Mouse (Mus musculus) heart, postnatal 36 days (tissue): Measurements from ENCODE around the gene Slc5a9. TPM values are rescaled to one million over a fixed set of nuclear protein-coding genes. Genes with fewer than 3 reads are reported as not detected.
A peak's percentile ranks its signal among the peaks of the same experiment; 100 is the strongest.
"Not testable (repeated sequence)": the region's sequence is repeated elsewhere in the genome, so short reads cannot be mapped to it uniquely, and the experiment has no call there.

Experiments used
- DNase-seq, 2 experiments: peaks; one replicate each; pipeline ENCODE4 v3.0.0; 2021 to 2022
- intact Hi-C: fragments of 180-260 bp; cut with DNase I; formaldehyde crosslinking; loops from one replicate; pipeline ENCODE4 v1.15.1; 2025
- total RNA-seq, 2 experiments: library from RNA; stranded (reverse); gene quantifications; 2 replicates each; pipeline ENCODE4 v1.2.3; 2021

Slc5a9 gene
- total RNA-seq: not detected

DNA sequence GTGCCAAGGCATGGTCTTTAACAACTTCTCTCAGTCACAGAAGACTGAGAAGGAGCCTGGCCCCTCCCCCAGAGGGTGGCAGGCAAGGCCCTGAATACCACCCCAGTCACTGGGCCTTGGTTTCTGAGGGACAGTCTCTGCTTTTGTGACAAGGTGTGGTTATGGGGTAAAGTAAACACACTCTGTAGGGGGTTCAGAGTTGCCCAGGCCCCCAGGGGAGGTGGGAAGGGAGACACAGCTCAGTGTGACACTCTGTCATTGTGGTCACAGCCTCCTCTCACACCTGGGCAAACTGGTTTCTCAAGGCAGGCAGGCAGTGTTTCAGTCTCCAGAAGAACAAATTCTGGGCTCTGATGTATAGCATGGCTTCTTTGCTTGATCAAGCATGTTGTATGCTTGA, at the start of gene Slc5a9:
Gene Slc5a9 (minus strand): TSS at position 144 of the 400 bp plus-strand sequence.
- no peak for DNase-seq
- intact Hi-C loops: no loop called here

DNA sequence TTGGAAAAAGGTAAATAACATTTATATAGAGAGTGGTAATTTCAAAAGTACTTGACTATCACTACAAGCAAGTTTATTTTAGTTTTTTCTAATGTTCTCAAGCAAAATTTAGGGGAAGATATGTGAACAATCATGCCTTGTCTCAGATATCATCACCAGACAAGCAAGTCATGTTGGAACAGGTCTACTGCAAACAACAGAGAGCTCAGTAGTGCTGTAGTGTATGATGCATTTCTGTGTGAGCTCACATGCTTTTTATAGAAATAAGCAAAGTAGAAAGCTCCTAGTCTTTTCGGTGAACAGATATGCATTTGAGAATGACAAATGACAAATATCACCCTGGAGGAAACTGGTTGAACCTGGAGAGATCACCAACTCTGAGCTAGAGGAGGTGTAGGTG, 16.4 kb upstream of the Slc5a9 start, which contains the start of gene Skint8:
Gene Skint8 (plus strand): TSS at position 301 of the 400 bp plus-strand sequence.
- intact Hi-C loops: no loop called here

DNA sequence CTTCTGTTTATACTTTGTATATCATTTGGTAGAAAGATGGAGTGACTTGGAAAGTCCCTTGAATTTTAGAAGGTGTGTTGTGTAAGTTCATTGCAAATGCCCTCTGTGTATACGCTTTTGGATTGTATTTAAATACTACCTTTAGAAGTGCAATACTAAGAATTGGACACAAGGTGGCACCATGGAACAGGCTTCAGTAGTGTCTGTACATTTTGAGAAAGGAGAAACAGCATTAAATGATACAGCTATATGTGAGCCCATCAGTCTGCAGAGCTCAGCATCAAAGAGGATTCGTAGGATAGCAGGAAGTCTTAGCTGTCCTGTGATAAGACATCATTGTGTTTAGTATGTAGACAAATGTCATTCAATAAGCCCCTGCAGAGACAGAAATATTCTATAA, 5.2 kb upstream of the Slc5a9 start:
- no peak for DNase-seq
- intact Hi-C loops: no loop called here

More for the DNA sequence above, 16.4 kb upstream of the Slc5a9 start, which contains the start of gene Skint8:
- DNase-seq: no peak

DNA sequence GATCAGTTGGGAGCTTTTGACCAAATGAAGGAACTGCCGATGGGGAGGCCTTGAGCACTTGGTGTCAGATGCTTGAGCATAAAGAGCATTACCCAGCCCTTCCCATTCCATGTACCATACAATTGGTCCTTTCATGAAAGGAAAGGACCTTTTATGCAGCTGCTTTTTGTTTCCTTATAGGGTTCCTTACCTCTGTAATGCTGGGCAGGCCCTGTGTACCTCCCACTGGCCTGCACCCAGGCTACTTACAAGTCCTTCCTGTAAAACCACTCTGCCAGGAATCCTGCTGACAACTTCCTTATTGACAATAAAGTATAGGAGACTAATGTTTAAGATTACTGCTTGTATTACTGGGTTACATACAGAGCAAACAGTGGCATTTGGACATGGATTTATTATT, 1.2 kb downstream of the Slc5a9 start:
- intact Hi-C loops: no loop called here
- no peak for DNase-seq

DNA sequence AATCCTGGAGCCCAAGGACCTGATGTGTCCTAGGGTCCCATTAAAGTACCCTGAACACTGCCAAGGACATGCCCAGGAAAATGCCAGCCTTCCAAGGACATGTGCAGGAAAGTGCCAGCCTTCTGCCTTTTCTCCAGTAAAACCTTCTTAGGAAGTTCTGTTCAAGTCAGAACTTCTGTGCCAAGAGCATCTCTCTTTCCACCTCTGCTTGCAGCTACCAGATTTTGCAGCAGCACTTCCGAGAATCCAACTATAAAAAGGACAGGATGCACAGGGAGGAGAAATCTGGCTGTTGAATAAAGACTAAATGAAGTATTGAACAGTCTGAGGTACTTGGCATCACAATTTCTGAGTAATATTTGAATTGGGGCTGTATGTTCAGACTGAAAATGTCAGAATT, 2.2 kb downstream of the Slc5a9 start:
- DNase-seq, intact Hi-C loops: not testable (repeated sequence)

DNA sequence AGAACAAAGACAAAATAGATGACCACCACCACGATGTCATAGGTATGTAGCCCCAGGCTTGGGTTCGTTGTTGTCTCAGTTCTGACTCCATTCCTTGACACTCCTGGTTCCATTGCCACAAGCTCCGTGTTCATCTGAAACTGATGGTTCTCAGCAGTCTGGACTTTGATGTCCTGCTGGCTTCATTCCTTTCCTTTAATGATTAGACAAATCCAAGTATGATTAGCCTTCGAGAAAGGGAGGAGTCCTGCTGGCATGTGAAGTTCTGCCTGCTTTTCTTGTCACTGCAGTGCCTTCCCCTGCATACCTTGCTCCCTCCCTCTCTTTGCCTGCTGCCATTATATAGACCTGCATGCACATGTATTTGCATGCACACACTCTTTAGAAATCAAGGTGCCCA, 4.2 kb downstream of the Slc5a9 start:
- intact Hi-C loops: no loop called here
- DNase-seq: no peak

DNA sequence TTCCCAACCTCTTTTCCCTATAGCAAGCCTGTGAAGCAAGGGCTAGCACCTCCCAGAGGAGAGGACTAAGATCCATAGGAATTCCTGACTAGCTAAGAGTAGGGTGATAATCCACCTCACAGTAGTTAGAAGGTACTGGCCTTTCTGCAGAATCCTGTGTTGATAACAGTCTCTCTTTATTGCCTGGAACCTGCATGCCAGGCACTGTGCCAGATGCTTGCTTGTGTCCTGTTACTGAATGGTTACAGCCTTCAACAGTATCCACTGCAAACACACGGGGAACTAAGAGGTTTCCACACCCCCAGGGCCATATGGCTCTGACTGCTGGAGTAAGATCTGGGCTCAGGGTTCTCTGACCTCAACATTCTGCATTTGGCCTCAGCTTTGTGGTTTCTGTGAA, 5.0 kb downstream of the Slc5a9 start:
- intact Hi-C loops: no loop called here
- DNase-seq: no peak

DNA sequence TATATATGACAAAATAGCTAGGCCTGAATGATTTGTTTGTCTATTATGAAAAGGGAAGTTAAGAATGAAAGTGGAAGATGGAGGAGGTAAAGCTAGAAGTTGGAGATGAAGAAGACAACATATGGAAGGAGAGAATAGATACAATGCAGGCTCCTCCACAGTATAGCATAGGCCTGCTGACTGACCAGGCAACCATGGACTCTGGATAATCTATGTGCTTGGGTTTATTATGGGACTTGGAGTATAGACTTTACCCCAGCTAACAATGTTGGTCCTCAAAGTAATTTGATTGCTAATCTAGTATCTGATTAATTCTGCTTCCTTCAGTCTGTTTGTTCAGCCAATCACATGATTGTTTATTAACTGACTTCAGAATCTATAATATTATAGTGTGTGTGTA, 10.6 kb downstream of the Slc5a9 start:
- DNase-seq: no peak
- intact Hi-C loops: no loop called here

DNA sequence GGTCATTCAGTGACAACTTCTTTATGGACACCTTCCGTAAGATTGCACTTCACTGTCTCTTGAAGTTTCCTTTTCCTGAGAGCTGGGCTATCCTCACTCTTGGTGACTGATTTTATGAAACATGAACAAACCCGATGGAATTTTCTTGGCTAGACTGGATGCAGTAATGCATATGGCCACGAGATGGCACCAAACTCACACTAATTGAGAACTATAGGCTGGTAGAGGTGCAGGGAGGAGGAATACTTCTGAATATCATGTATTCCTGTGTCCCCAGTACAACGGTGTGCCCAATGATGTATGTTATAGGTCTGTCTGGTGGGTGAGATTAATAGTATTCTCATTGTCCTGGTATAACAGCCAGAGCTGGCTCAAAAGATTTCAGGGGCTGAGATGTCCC, 16.1 kb downstream of the Slc5a9 start:
- intact Hi-C loops: loop anchor here (10.0 kb wide), 1 partner anchor 202 kb away; no protein-coding TSS in a partner anchor
- DNase-seq: peak; percentile 73 to 81

DNA sequence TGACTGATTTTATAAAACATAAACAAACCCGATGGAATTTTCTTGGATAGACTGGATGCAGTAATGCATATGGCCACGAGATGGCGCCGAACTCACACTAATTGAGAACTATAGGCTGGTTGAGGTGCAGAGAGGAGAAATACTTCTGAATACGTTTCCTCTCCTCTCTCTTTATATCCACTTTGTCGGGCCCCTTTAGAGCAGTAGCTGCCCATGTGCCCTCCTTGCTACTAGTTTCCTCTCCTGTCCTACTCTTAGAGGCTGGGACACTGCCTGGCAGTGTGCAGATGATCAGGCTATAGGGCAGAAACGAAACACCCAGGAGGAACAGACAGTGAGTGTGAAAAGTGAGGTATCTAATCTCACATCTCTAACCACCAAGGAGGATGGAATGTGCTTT, 16.7 kb downstream of the Slc5a9 start:
- intact Hi-C loops: loop anchor here (10.0 kb wide), 1 partner anchor 201 kb away; no protein-coding TSS in a partner anchor
- DNase-seq: peak; percentile 56 to 71

DNA sequence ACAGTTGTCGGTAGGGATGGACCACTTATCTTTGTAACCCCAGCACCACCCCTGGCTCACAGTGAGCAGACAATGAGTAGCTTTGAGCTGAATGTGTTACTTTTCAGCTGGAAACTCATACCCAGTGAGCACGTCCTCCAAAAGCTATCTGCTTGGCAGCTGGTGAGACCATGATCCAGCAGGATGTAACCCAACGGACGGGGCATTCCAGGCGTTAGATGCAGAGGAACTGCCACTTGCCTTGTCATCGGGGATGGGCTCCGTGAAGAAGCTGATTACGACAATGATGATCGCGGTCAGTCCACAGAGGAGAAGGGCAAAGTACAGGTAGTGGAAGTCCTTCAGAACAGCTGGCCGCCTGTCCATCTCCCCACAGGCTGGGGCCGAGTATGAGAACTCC, 19.2 kb downstream of the Slc5a9 start:
- intact Hi-C loops: loop anchor here (10.0 kb wide), 1 partner anchor 199 kb away; no protein-coding TSS in a partner anchor
- DNase-seq: no peak

DNA sequence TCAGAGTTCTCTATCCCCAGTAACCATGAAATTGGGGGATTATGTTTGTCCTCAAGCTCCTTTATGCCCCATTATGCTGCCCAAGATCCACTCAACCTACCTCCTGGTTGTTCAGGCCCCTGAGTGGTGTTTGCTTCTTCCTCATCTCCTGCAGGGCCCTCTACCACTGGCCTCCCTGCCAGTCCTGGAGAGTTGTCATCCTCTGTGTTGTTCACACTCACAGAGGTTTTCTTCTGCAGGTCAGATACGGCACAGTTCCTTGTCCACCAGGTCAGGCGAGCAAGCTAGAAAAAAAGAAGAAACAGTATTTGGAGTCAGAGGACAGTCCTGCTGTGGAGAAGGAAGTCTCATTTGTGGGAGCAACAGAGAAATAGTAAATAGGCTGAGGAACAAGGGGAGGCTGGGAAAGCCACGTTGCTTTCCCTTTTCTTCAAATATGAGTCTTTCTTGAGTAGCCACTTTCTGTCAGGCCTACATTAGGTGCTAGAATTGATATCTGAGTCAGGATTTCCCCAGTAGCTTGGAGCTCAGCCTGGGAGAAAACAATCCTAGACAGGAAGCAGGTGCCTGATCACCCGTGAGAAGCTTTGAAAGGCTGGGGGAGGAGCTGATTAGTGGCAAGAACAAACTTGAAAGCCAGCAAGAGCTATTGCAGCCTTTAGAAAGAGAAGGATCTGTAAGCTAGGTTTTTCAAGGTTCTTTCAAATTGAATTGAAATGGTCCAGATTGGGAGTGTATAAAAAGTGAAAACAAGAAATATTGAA, 22.4 kb downstream of the Slc5a9 start:
- intact Hi-C loops: loop anchor here (10.0 kb wide), 1 partner anchor 195 kb away; no protein-coding TSS in a partner anchor
- DNase-seq: no peak

DNA sequence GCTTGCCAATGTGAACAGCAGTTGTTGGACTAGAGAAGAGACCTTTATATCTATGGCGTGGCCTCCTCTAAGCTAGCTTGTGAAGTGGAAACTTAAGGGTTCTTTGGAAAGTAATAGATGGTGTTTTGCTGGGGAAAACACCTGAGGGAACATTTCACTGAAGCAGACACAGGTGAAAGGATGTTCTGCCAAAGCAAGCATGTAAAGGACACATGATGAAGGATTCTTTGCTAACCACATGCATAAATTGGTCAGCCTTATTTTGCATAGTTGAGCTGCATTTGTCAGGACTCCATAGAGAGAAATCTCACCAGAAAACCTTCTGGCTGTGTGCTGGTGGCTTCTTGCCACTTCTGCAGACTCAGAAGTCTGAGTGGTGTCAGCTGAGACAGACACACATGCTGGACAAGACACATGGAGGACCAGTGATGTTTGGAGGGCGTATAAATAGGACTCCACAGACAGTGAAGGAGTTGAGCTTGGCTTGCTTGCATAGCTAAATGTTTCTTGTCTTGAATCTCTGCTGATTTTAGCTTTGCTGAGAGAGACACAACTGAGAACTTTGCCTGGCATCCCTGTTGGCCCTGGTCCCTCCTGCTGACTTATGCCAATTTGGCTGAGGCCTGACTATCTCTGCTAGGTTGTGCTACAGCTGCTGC, 34.8 kb downstream of the Slc5a9 start:
- no peak for DNase-seq

DNA sequence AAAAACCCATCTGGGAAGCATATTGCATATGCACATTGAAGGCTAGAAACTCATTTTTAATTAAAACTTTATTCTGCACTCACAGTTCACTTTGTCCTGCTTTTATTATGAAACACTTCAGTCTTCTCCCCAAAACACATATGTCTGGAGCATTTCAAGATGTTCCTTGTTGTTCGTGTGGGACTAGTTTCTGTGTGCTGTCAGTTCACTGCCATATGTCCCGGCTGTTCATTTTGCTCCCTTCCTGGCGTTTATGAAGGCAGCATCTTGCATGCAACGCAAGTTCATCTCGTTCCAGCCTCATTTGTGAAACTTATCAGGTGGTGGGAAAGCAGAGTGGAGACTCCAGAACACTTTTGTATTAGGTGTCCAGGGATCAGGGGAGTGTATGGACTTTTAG, 36.0 kb downstream of the Slc5a9 start:
- intact Hi-C loops: no loop called here
- DNase-seq: no peak

More for the DNA sequence above, 34.8 kb downstream of the Slc5a9 start:
- intact Hi-C loops: no loop called here

DNA sequence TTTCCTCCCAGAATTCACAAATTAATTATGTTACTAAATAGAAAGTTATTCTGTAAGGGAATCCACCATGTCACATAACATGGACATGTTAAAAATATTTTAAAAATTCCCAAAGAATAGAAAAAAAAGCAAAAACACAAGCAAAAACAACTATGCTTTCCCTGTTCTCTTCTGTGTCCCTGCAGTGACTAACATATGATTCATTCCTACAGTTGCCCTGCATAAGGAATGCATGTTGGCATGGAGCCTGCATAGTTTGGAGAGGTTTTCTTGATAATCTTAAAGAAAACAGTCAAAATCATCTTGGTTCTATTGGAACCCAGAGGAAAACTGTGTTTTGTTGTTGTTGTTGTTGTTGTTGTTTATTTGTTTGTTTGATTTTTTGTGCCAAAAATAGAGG, 50.1 kb downstream of the Slc5a9 start:
- intact Hi-C loops: no loop called here
- no peak for DNase-seq

DNA sequence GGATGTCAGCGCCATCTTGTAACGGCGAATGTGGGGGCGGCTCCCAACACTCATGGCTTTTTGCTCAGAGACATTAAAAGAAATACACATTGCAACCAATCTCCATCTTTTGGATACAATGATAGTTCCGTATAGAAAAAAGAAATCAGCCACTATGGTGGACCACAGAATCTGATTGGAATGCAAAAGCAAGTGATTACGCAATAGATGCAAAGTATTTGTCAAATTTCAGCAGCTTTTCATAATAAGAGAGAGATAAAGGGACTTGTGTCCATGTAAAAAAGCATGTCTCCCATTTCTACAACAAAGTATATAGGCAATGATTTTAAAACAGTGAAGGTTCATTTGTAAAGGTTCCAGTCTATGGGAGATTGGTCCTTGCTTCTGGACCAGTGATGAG, 63.8 kb downstream of the Slc5a9 start:
- intact Hi-C loops: no loop called here

More for the DNA sequence above, 63.8 kb downstream of the Slc5a9 start:
- DNase-seq: no peak

Other genes with a start within 250 kb of the Slc5a9 start
- gene Spata6, start 182.9 kb downstream of the Slc5a9 start, total RNA-seq: 1 to 10 TPM; 9.8 to 9.9 TPM
- gene Skint8, start 16.5 kb upstream of the Slc5a9 start, total RNA-seq: not detected
- gene Skint7, start 70.0 kb upstream of the Slc5a9 start, total RNA-seq: not detected
- gene Skint1, start 103.4 kb upstream of the Slc5a9 start, total RNA-seq: not detected
- not detected for gene Skint4, start 169.1 kb upstream of the Slc5a9 start, total RNA-seq